Mouse (Mus musculus): ENCODE data around the gene Hrk.

The Hrk gene

GRCm38 (mm10) chr5:118165462-118165861 lies 1.0 kb downstream of the Hrk start:
- DNase-seq (ENCODE audit: low spot score in 2 of 2): no peak

DNA sequence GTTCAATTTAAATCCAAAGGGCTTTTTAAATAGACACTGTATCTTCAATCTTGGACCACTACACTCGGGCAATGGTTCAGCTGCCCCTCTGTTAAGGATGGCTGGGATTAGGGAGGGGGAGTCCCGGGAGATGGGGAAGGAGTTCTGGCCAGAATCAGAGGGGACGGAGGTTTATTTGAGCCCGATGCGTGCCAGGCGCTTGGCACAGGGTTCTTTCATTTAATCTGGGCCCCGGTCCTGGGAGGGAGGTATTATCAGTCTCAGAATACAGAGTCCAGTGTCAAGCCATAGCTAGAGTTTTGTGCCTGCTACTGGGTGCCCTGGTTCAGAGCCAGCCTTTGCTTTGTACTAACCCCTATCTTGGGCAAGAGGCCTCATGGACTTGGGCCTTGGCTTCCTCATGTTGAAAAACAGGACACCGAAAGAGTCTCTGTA lies 3.1 kb downstream of the Hrk start:
- DNase-seq (ENCODE audit: low spot score in 2 of 2): no peak

- DNase-seq (ENCODE audit: low spot score in 2 of 2): no peak
Observed at GRCm38 (mm10) chr5:118169222-118170221, 5.1 kb downstream of the Hrk start.

- DNase-seq (ENCODE audit: low spot score in 2 of 2): peak in 1 of 2 experiments; percentile 44
Observed at GRCm38 (mm10) chr5:118170888-118171529, 6.6 kb downstream of the Hrk start.

DNA sequence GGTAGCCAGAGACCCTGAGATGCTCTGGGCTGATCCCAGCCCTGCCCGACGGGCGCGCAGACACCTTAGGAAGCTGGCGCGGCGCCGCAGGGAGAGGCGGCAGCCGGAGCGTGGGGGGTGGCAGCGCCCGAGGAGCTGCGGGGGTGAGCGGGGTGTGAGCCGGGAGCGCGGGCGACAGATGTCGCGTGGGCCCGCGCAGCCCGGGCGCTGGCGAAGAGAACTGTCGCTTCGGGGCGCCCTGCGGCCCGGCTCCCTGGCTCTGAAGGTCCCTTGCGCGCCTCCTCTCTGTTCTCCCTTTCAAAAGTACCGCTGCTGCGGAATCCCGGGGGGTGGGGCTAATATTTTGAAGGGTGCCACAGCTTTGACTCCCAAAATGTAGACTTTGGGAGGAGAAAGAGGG lies 7.2 kb downstream of the Hrk start:
- peak; percentile 52 to 59 for DNase-seq (ENCODE audit: low spot score in 2 of 2)

DNA sequence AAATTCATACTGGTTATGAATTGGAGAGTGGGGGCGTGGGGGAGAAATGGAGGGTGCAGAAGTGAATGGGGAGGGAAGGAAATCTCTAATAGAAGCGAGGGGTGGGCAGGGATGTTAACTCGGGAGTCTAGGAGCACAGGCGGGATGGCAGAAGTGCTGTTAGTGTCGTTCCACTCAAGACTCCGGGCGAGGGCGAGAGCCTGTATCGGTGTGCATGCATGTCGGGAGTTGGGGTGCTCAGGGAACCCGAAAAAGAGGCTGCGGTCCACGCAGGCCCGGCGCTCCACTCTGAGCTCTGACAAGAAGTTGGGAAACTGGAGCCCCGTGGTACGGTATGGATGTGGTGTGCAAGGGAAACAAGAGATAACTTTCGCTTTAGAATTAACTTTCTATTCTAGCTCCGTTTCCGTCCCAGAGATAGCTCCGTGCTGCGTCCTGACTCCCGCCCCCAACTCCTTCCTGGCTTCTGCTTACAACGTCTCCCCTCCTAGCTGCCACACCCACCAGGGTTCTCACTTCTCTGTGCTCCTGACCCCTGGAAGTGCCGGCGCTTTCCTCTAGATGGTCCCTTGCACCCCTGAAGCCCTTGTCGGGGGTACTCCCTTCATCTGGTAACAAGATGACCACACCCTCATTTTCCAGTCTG lies 7.8 kb downstream of the Hrk start:
- no peak for DNase-seq (ENCODE audit: low spot score in 2 of 2)

GRCm38 (mm10) chr5:118174310-118175009 lies 10.0 kb downstream of the Hrk start:
- DNase-seq (ENCODE audit: low spot score in 2 of 2): no peak

DNA sequence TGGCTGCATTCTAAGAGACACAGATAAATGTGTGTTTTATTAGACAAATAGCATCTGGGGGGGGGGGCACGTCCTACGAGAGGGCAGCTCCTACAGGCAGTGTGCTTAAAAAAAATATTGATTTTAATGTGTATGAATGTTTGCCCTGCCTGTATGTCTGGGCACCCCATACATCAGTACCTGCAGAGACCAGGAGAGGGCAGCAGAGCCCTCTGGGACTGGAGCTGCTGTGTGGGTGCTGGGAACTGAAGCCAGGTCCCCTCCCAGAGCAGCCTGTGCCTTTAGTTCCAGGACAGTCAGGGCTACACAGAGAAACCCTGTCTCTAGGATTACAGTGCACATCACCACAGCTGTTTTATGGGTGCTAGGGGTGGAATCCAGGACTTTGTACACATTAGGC lies 10.7 kb downstream of the Hrk start:
- no peak for DNase-seq (ENCODE audit: low spot score in 2 of 2)

DNA sequence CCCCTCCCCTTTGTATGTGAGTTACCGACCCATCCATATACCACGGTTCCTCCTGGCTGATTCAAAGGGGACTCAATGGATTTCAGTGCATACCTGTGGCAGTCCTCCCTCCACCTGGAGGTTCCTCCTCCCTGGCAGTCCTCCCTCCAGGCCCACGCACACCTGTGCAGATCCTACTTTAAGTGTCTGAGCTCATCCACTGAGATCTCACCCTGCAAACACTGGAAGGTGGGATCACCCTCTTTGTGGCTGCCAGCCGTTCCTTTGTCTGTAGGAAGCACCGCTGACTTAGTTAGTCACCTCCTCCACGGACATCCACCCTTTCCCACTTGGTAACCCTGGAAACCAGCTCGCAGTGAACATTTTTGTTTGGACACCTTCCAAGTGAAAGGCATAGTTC lies 13.2 kb downstream of the Hrk start:
- peak; percentile 42 to 49 for DNase-seq (ENCODE audit: low spot score in 2 of 2)

- no peak for DNase-seq (ENCODE audit: low spot score in 2 of 2)
Observed at GRCm38 (mm10) chr5:118186903-118187633, 22.6 kb downstream of the Hrk start.

- DNase-seq (ENCODE audit: low spot score in 2 of 2): no peak
Observed at GRCm38 (mm10) chr5:118188356-118188755, 23.9 kb downstream of the Hrk start.

DNA sequence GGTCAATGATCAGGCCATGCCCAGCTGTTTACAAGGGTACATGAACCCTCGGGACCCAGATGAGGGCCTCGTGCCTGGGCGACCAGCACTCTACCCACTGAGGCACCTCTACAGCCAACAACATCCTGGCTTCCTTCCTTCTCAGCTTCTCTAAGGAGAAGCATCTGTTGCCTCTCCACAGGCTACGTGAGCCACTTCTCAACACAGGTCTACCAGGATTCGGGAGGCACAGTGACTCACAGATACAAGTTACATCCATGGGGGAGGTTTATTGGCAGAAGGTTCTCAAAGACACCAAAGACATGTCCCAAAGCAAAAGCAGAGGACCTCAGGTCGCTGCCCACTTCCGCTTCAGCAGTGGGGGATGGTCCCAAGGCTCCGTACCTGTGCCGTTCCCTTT lies 26.0 kb downstream of the Hrk start:
- DNase-seq (ENCODE audit: low spot score in 2 of 2): no peak

DNA sequence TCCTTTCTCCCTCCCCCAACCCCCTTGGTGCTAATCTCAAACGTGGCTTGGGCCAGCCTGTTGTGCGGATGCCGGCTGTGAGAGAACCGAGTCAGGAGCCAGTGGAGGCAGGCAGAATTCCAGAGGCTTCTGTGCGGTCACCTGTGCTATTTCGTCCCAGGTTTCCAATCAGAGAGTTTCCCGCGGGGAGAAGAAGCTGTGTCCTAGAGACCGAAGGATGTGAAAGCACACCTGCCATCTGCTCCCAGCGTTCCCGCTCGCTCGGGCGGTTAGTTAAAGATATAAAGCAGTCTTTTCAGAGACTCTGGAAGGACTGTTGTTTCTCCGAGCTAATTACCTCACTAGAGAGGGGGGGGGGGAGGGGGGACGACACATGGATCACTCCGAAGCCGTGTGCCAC lies 27.8 kb downstream of the Hrk start:
- peak in 1 of 2 experiments; percentile 50 for DNase-seq (ENCODE audit: low spot score in 2 of 2)

DNA sequence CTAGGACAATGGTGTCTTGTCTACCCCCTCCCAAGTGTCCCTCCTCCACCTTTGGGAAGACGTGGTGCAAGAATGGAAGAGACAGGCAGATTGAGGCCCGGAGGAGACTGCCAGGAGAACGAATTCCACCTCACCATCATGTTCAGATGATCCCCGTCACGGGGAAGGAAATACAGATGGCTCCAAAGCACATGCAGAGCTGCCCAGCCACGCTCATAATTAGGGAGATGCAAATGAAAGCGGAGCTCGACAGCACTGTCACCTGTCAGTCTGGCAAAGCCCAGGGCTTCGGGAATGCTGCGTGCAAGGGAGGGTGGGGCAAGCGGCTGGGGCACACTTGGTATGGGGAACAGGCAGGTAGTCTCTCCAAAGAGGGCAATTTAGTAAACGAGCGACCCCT lies 33.0 kb downstream of the Hrk start:
- no peak for DNase-seq (ENCODE audit: low spot score in 2 of 2)

DNA sequence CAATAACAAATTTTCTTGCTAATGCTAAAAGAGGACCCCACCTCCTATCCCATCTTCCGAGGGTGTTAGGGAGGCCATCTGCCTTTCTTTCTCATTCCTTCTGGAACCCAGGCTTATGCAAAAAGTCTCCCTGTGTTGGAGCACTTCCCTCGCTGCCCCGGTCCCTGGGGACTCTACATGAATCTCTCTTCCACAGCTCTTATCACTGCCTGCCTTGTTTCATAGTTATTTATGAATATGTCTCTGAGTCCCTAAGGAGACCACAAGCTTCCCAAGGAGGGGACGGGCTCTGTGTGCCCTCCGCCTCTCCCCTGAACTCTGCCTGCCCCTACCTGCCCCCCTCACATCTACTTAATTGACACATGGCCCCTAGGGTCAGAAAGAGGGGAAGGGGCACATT lies 35.2 kb downstream of the Hrk start:
- no peak for DNase-seq (ENCODE audit: low spot score in 2 of 2)

- no peak for DNase-seq (ENCODE audit: low spot score in 2 of 2)
Observed at GRCm38 (mm10) chr5:118204675-118205440, 40.4 kb downstream of the Hrk start.

- no peak for DNase-seq (ENCODE audit: low spot score in 2 of 2)
Observed at GRCm38 (mm10) chr5:118205852-118206251, 41.4 kb downstream of the Hrk start.

DNA sequence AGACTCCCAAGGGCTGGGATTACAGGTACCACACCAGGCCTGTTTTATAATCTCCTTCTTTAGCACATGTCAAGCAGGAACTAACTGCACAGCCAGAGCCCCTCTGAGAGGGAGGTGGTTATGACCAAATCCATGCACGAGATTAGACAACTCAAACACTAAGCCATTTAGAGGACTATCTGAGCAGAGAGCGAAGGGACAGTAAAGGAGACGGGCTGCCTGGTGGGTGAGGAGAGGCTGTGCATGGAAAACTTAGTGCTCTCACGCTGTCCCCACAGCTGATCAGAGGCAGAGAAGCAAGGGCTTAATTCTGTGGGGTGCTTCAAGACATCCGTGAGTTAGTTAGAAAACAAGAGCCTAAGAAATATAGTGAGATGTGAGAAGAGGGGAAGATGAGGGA lies 49.6 kb downstream of the Hrk start:
- DNase-seq (ENCODE audit: low spot score in 2 of 2): peak in 1 of 2 experiments; percentile 22

- DNase-seq (ENCODE audit: low spot score in 2 of 2): peak; percentile 91 to 92
Observed at GRCm38 (mm10) chr5:118214418-118215154, 50.1 kb downstream of the Hrk start.

DNA sequence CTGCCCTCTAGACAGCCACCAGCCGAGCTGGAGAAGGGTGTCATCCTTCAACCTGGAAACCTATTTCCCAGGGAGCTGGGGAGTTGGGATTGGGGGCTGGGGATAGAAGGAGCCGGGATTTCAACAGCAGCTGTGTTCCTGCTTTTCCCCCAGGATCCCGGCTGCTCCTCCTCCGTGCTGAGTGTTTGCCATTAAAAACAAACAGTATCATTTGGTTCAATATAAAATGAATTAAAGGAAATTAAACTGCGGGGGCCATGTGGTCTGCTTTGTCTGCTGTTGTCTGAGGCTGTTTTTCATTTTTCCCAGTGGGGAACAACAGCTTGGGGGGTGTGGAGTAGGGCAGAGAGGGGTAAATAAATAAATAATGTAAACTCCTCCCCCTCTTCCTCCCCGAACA lies 53.0 kb downstream of the Hrk start:
- DNase-seq (ENCODE audit: low spot score in 2 of 2): peak in 1 of 2 experiments; percentile 20
